Mouse (Mus musculus): ENCODE measurements around the gene Hhatl. TPM values are rescaled to one million over a fixed set of nuclear protein-coding genes. Genes with fewer than 3 reads are reported as not detected.

Gene Hhatl
- polyA plus RNA-seq, 1 experiment, result not detected

- Histone ChIP-seq H3K9me3 (replicated peaks; ENCODE audit: control insufficient read depth, insufficient read depth, low read length, poor library complexity, severe bottlenecking) (no peaks in the 10 kb centered on the region), H3K27me3 (ENCODE audit: control insufficient read depth, insufficient read depth, low read length, poor library complexity, severe bottlenecking) (no peaks in the 10 kb centered on the region), H3K4me1 (ENCODE audit: control insufficient read depth, insufficient read depth, low read length) (no peaks in the 10 kb centered on the region), H3K9ac (ENCODE audit: low read depth, poor library complexity, severe bottlenecking) (no peak overlapping the region), H3K27ac (ENCODE audit: insufficient read depth, low read length) (no peak overlapping the region), H3K36me3 (ENCODE audit: control insufficient read depth, insufficient read depth, low read length, poor library complexity, severe bottlenecking) (no peaks in the 10 kb centered on the region), H3K4me3 (ENCODE audit: low read depth, low read length) (no peak overlapping the region)
- TF ChIP-seq EP300 (IDR thresholded peaks at IDR 0.05; ENCODE audit: insufficient read depth, low read depth, low read length) (no peak), CTCF (IDR thresholded peaks at IDR 0.05; ENCODE audit: low read depth, low read length) (no peak), POLR2A (IDR thresholded peaks at IDR 0.05; ENCODE audit: insufficient read depth, low read length) (no peak)
Measured at GRCm38 (mm10) chr9:121797722-121798121, 5.4 kb upstream of the Hhatl start.

- no peaks in the 10 kb centered on the region for H3K4me1 ChIP-seq (ENCODE audit: control insufficient read depth, insufficient read depth, low read length)
Measured at GRCm38 (mm10) chr9:121794972-121795539, 2.7 kb upstream of the Hhatl start.

GRCm38 (mm10) chr9:121791206-121791605 lies 1.1 kb downstream of the Hhatl start:
- no peak overlapping the region for H3K9ac ChIP-seq (ENCODE audit: low read depth, poor library complexity, severe bottlenecking)
- H3K27me3 ChIP-seq (ENCODE audit: control insufficient read depth, insufficient read depth, low read length, poor library complexity, severe bottlenecking), result no peaks in the 10 kb centered on the region
- H3K9me3 ChIP-seq (replicated peaks; ENCODE audit: control insufficient read depth, insufficient read depth, low read length, poor library complexity, severe bottlenecking), result no peaks in the 10 kb centered on the region

More at GRCm38 (mm10) chr9:121794972-121795539, 2.7 kb upstream of the Hhatl start:
- TF ChIP-seq POLR2A (IDR thresholded peaks at IDR 0.05; ENCODE audit: insufficient read depth, low read length) (no peak), CTCF (IDR thresholded peaks at IDR 0.05; ENCODE audit: low read depth, low read length) (no peak), EP300 (IDR thresholded peaks at IDR 0.05; ENCODE audit: insufficient read depth, low read depth, low read length) (no peak)
- Histone ChIP-seq H3K9ac (ENCODE audit: low read depth, poor library complexity, severe bottlenecking) (no peak overlapping the region), H3K27ac (ENCODE audit: insufficient read depth, low read length) (no peak overlapping the region), H3K36me3 (ENCODE audit: control insufficient read depth, insufficient read depth, low read length, poor library complexity, severe bottlenecking) (no peaks in the 10 kb centered on the region), H3K4me3 (ENCODE audit: low read depth, low read length) (no peak overlapping the region), H3K27me3 (ENCODE audit: control insufficient read depth, insufficient read depth, low read length, poor library complexity, severe bottlenecking) (no peaks in the 10 kb centered on the region), H3K9me3 (replicated peaks; ENCODE audit: control insufficient read depth, insufficient read depth, low read length, poor library complexity, severe bottlenecking) (no peaks in the 10 kb centered on the region)

GRCm38 (mm10) chr9:121786359-121786758 lies 5.9 kb downstream of the Hhatl start:
- no peaks in the 10 kb centered on the region for H3K4me1 ChIP-seq (ENCODE audit: control insufficient read depth, insufficient read depth, low read length)
- no peak for TF ChIP-seq EP300 (IDR thresholded peaks at IDR 0.05; ENCODE audit: insufficient read depth, low read depth, low read length)
- TF ChIP-seq POLR2A (IDR thresholded peaks at IDR 0.05; ENCODE audit: insufficient read depth, low read length), result no peak
- no peak for TF ChIP-seq CTCF (IDR thresholded peaks at IDR 0.05; ENCODE audit: low read depth, low read length)
- no peaks in the 10 kb centered on the region for H3K9me3 ChIP-seq (replicated peaks; ENCODE audit: control insufficient read depth, insufficient read depth, low read length, poor library complexity, severe bottlenecking)
- no peaks in the 10 kb centered on the region for H3K36me3 ChIP-seq (ENCODE audit: control insufficient read depth, insufficient read depth, low read length, poor library complexity, severe bottlenecking)
- H3K27me3 ChIP-seq (ENCODE audit: control insufficient read depth, insufficient read depth, low read length, poor library complexity, severe bottlenecking), result no peaks in the 10 kb centered on the region
- no peak overlapping the region for H3K9ac ChIP-seq (ENCODE audit: low read depth, poor library complexity, severe bottlenecking)
- no peak overlapping the region for H3K4me3 ChIP-seq (ENCODE audit: low read depth, low read length)
- H3K27ac ChIP-seq (ENCODE audit: insufficient read depth, low read length), result no peak overlapping the region

More at GRCm38 (mm10) chr9:121791206-121791605, 1.1 kb downstream of the Hhatl start:
- H3K36me3 ChIP-seq (ENCODE audit: control insufficient read depth, insufficient read depth, low read length, poor library complexity, severe bottlenecking), result no peaks in the 10 kb centered on the region
- H3K27ac ChIP-seq (ENCODE audit: insufficient read depth, low read length), result no peak overlapping the region
- H3K4me3 ChIP-seq (ENCODE audit: low read depth, low read length), result no peak overlapping the region
- H3K4me1 ChIP-seq (ENCODE audit: control insufficient read depth, insufficient read depth, low read length), result no peaks in the 10 kb centered on the region
- TF ChIP-seq POLR2A (IDR thresholded peaks at IDR 0.05; ENCODE audit: insufficient read depth, low read length), result no peak
- no peak for TF ChIP-seq EP300 (IDR thresholded peaks at IDR 0.05; ENCODE audit: insufficient read depth, low read depth, low read length)
- TF ChIP-seq CTCF (IDR thresholded peaks at IDR 0.05; ENCODE audit: low read depth, low read length), result no peak

- no peak overlapping the region for H3K4me3 ChIP-seq (ENCODE audit: low read depth, low read length)
- no peak overlapping the region for H3K27ac ChIP-seq (ENCODE audit: insufficient read depth, low read length)
- H3K9me3 ChIP-seq (replicated peaks; ENCODE audit: control insufficient read depth, insufficient read depth, low read length, poor library complexity, severe bottlenecking), result no peaks in the 10 kb centered on the region
- no peaks in the 10 kb centered on the region for H3K27me3 ChIP-seq (ENCODE audit: control insufficient read depth, insufficient read depth, low read length, poor library complexity, severe bottlenecking)
- no peaks in the 10 kb centered on the region for H3K4me1 ChIP-seq (ENCODE audit: control insufficient read depth, insufficient read depth, low read length)
- no peaks in the 10 kb centered on the region for H3K36me3 ChIP-seq (ENCODE audit: control insufficient read depth, insufficient read depth, low read length, poor library complexity, severe bottlenecking)
- TF ChIP-seq POLR2A (IDR thresholded peaks at IDR 0.05; ENCODE audit: insufficient read depth, low read length) (no peak), CTCF (IDR thresholded peaks at IDR 0.05; ENCODE audit: low read depth, low read length) (no peak), EP300 (IDR thresholded peaks at IDR 0.05; ENCODE audit: insufficient read depth, low read depth, low read length) (no peak)
- no peak overlapping the region for H3K9ac ChIP-seq (ENCODE audit: low read depth, poor library complexity, severe bottlenecking)
Measured at GRCm38 (mm10) chr9:121785261-121785660, 7.0 kb downstream of the Hhatl start.

GRCm38 (mm10) chr9:121784801-121785200 lies 7.5 kb downstream of the Hhatl start:
- no peaks in the 10 kb centered on the region for H3K27me3 ChIP-seq (ENCODE audit: control insufficient read depth, insufficient read depth, low read length, poor library complexity, severe bottlenecking)
- no peak for TF ChIP-seq POLR2A (IDR thresholded peaks at IDR 0.05; ENCODE audit: insufficient read depth, low read length)

More at GRCm38 (mm10) chr9:121784801-121785200, 7.5 kb downstream of the Hhatl start:
- H3K4me1 ChIP-seq (ENCODE audit: control insufficient read depth, insufficient read depth, low read length), result no peaks in the 10 kb centered on the region
- no peaks in the 10 kb centered on the region for H3K36me3 ChIP-seq (ENCODE audit: control insufficient read depth, insufficient read depth, low read length, poor library complexity, severe bottlenecking)
- no peak overlapping the region for H3K27ac ChIP-seq (ENCODE audit: insufficient read depth, low read length)
- no peak overlapping the region for H3K9ac ChIP-seq (ENCODE audit: low read depth, poor library complexity, severe bottlenecking)
- H3K9me3 ChIP-seq (replicated peaks; ENCODE audit: control insufficient read depth, insufficient read depth, low read length, poor library complexity, severe bottlenecking), result no peaks in the 10 kb centered on the region
- H3K4me3 ChIP-seq (ENCODE audit: low read depth, low read length), result no peak overlapping the region
